Mouse (Mus musculus) forebrain, postnatal 0 days (tissue): Measurements from ENCODE around the gene Adamts4. TPM values are rescaled to one million over a fixed set of nuclear protein-coding genes. Genes with fewer than 3 reads are reported as not detected.
"Not testable (repeated sequence)": the region's sequence is repeated elsewhere in the genome, so short reads cannot be mapped to it uniquely, and the experiment has no call there.

Experiments
- ATAC-seq: fragments of 200-750 bp; cut with Nextera tagmentation; 2 replicates; pipeline ENCODE4 v1.8.0; 2017; ENCODE audit warnings: mild to moderate bottlenecking, moderate library complexity
- DNase-seq: peaks from one replicate; pipeline ENCODE4 v3.0.0-alpha.2; 2015
- H3K27ac ChIP-seq: fragments of 300-500 bp; sonication (generic); 2 replicates; pipeline ENCODE4 v1.5.1; 2014; ENCODE audit warnings: low read depth, mild to moderate bottlenecking, antibody characterized with exemption, low read length, moderate library complexity, mixed read lengths
- H3K27me3 ChIP-seq: fragments of 300-500 bp; sonication (generic); 2 replicates; pipeline ENCODE4 v1.6.1; 2014; ENCODE audit warnings: mild to moderate bottlenecking, low read length, mixed read lengths; ENCODE audit not compliant: insufficient read depth
- H3K36me3 ChIP-seq: fragments of 300-500 bp; sonication (generic); 2 replicates; pipeline ENCODE4 v1.6.1; 2014; ENCODE audit warnings: mild to moderate bottlenecking, moderate library complexity; ENCODE audit not compliant: insufficient read depth
- H3K4me1 ChIP-seq: fragments of 300-500 bp; sonication (generic); 2 replicates; pipeline ENCODE4 v1.6.1; 2014; ENCODE audit warnings: antibody characterized with exemption; ENCODE audit not compliant: insufficient read depth
- H3K4me2 ChIP-seq: fragments of 300-500 bp; sonication (generic); 2 replicates; pipeline ENCODE4 v1.6.1; 2014; ENCODE audit warnings: low read depth, mild to moderate bottlenecking, moderate library complexity
- H3K4me3 ChIP-seq: fragments of 300-500 bp; sonication (generic); 2 replicates; pipeline ENCODE4 v1.5.1; 2014; ENCODE audit warnings: low read depth, low read length, mixed read lengths
- H3K9ac ChIP-seq: fragments of 300-500 bp; sonication (generic); 2 replicates; pipeline ENCODE4 v1.6.1; 2014; ENCODE audit warnings: mild to moderate bottlenecking
- H3K9me3 ChIP-seq: fragments of 300-500 bp; sonication (generic); 2 replicates; pipeline ENCODE4 v1.6.1; 2016; ENCODE audit warnings: low read length
- CTCF ChIP-seq: sonication (generic); IDR thresholded peaks from 2 replicates; pipeline ENCODE4 v1.5.1; 2016; ENCODE audit warnings: antibody characterized with exemption, control low read depth, low read depth
- WGBS: fragments of 180-500 bp; shearing (Covaris S2); extraction: QIAGEN DNeasy Blood & Tissue Kit; methylation state at CpG from one replicate; pipeline ENCODE4 v1.1.7; 2014; 5-methylcytosine and 5-hydroxymethylcytosine counted together
- polyA plus RNA-seq: library from polyadenylated mRNA; unstranded; fragments of >200 nt; fragmentation: Nextera tagmentation; extraction: Ambion mirVana; gene quantifications from 2 replicates; pipeline ENCODE4 v1.2.1, GENCODE M21; 2015
- total RNA-seq: library from RNA; depleted of rRNA; stranded (reverse); fragments of >200 nt; gene quantifications from 2 replicates; pipeline ENCODE4 v1.2.3, GENCODE M21; 2014; rRNA removed

Gene Adamts4
- total and polyA plus RNA-seq, 2 experiments from 2014 or later: 5.6 to 5.9 TPM

DNA sequence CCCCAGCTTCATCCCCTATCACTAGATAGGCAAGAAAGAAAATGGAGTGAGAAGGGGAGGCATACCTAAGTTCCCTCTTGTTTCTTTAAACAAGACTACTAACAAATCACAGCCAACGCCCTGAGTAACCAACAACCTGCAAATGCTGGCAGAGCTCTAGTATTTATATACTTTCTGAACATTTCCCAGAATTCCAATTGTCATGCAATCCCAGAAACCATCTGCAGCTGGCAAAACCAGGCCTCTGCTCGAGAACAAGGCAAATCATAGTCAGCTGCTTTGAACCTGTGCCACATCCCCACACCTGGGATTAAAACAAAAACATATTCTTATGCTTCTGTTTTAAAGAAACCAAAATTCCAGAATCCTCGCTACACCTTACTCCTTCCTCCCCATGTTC lies 43.1 kb downstream of the Adamts4 start:
- H3K9ac ChIP-seq: peak overlapping the region; percentile 87; the same call in 1 of the 2 replicates
- peaks cover 6% of the 10 kb centered on the region; the same call in 1 of the 2 replicates for H3K27me3 ChIP-seq
- ATAC-seq: no peak
- H3K27ac ChIP-seq: peak overlapping the region; percentile 94; the same call in 1 of the 2 replicates
- peaks cover 13% of the 10 kb centered on the region for H3K36me3 ChIP-seq
- peak overlapping the region; percentile 53 for H3K4me2 ChIP-seq
- no peak for DNase-seq
- H3K9me3 ChIP-seq: no peaks in the 10 kb centered on the region
- no peak for TF ChIP-seq CTCF
- H3K4me1 ChIP-seq: peaks cover 8% of the 10 kb centered on the region
- peak overlapping the region; percentile 63; the same call in 1 of the 2 replicates for H3K4me3 ChIP-seq
- 79% methylated on average over 3 of the region's 3 CpGs for WGBS

DNA sequence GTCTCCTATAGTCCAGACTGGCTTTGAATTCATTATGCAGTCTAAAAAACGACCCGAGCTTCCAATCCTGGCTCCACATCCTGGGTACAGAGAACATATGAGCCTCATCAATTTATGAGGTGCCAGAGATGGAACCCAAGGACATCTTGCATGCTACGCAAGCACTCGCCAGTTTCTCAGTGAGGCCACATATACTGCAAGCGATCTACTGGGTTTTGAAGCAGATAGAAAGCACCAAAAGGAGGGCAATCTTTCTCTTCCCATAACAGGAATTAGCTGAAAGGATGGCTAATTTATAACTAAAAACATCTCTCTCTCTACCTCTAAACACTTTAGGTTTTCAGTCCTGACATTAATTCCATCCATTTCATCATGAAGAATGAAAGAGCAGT lies 43.7 kb downstream of the Adamts4 start:
- peaks cover 8% of the 10 kb centered on the region for H3K4me1 ChIP-seq
- H3K4me3 ChIP-seq: peak overlapping the region; percentile 63
- H3K27ac ChIP-seq: peak overlapping the region; percentile 94
- peak; percentile 30; the same call in 1 of the 2 replicates for ATAC-seq
- H3K9ac ChIP-seq: peak overlapping the region; percentile 87
- H3K27me3 ChIP-seq: peaks cover 6% of the 10 kb centered on the region; the same call in 1 of the 2 replicates
- no peak for DNase-seq
- WGBS: 34% methylated on average over 5 of the region's 5 CpGs
- peak overlapping the region; percentile 53 for H3K4me2 ChIP-seq
- TF ChIP-seq CTCF: no peak
- H3K9me3 ChIP-seq: no peaks in the 10 kb centered on the region
- peaks cover 8% of the 10 kb centered on the region for H3K36me3 ChIP-seq

DNA sequence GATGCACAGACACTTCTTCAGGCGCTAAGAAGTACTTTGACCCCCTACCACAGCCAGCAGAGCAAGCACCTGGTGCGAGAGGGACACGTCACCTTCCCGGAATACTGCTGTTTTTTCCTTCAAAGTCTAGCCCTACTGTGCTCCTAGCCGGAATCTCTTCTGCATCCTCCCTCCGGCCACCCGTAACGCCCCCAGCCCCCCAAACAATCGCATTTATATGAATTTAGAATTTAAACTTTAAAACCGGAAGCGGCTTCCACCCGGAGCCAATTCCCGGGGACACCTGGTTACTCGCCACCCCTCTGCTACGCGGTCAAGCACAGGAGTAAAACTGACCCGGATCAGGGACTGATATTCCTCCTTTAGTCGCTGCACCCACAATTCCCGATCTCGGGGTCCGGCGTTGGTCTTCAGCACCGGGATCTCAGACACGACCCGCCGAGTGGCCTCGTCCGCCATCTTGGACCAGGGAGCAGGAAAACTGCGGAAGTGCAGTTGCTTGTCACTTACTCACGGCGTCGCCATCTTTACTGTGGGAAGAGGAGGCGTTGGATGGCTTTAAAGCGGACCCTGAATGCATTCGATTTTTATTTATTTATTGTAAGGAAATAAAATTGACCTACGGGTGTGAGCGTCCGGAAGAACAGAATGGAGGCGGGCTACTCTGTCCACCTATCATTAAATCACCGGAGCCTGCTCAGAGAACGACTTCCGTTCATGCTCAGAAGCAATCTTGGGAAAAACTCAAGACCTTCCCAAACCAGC lies 44.3 kb downstream of the Adamts4 start, which contains the start of gene Ufc1:
Gene Ufc1 (minus strand): TSS at position 727 of the 765 bp plus-strand sequence.
- peaks cover 6% of the 10 kb centered on the region; the same call in 1 of the 2 replicates for H3K27me3 ChIP-seq
- peaks cover 8% of the 10 kb centered on the region for H3K4me1 ChIP-seq
- H3K4me2 ChIP-seq: peak within 1 kb of the TSS; percentile 53
- peaks cover 4% of the 10 kb centered on the region; the same call in 1 of the 2 replicates for H3K36me3 ChIP-seq
- TF ChIP-seq CTCF: peak; percentile 51
- DNase-seq: peak; percentile 93
- H3K4me3 ChIP-seq: peak within 1 kb of the TSS; percentile 63
- ATAC-seq: peak; percentile 89
- no peaks in the 10 kb centered on the region for H3K9me3 ChIP-seq
- 1% methylated on average over 42 of the region's 42 CpGs for WGBS
- H3K27ac ChIP-seq: peak within 1 kb of the TSS; percentile 94
- H3K9ac ChIP-seq: peak within 1 kb of the TSS; percentile 87

DNA sequence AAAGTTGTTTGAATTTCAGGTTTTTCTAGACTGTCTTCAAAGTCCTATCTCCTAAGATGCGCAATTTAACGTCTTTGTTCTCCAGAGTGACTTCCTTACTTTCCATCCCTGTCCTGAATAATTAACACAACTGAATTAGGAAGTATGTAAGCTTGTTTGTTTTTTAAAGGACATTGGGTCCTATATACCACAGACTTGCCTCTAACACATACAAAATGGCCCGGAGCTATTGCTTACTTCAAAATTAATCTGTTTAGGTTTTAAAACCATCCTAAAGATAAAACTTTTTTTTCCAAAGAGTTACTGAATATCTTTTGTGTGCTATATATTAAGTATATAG lies 44.8 kb downstream of the Adamts4 start:
- Histone ChIP-seq H3K27ac (peak overlapping the region; percentile 94), H3K4me2 (peak overlapping the region; percentile 43), H3K27me3 (peaks cover 6% of the 10 kb centered on the region; the same call in 1 of the 2 replicates), H3K4me3 (peak overlapping the region; percentile 63), H3K4me1 (peaks cover 8% of the 10 kb centered on the region), H3K9me3 (no peaks in the 10 kb centered on the region), H3K36me3 (peaks cover under 1% of the 10 kb centered on the region; the same call in 1 of the 2 replicates), H3K9ac (peak overlapping the region; percentile 87)
- no peak for DNase-seq
- 21% methylated on average over 3 of the region's 3 CpGs for WGBS
- no peak for TF ChIP-seq CTCF
- ATAC-seq: peak; percentile 11

DNA sequence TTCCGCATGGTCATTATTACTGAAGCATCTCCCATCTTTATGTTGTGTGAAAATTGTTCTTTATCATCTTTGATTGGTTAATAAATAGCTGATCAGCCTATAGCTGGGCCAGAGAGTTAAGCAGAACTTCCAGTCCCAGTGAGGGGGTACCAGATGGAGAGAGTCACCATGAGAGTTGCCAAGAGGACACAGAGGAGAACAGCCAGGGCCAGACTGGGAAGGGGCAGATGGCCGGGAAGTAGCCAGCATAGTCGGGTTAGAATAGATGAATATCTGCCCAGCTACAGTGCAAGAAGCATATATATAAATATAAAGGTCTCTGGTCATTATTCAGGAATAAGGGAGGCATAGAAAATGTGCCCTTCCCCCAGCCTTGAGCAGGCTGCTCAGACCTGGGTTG lies 48.0 kb downstream of the Adamts4 start:
- TF ChIP-seq CTCF: no peak
- WGBS: 64% methylated on average over 3 of the region's 3 CpGs

DNA sequence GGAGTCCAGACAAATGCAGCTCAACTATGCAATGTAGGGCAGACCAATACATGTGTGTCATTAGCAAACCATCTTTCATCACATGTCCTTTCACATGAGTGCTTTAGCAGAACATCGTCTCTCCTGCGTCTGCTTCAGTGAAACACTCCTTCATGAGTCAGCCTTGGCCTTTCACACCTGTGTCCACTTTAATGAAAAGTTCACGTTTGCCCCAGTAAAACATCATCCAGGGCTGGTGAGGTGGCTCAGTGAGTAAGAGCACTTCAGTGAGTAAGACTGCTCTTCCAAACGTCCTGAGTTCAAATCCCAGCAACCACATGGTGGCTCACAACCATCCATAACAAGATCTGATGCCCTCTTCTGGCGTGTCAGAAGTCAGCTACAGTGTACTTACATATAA lies 55.9 kb downstream of the Adamts4 start:
- H3K4me3 ChIP-seq, ATAC-seq, DNase-seq, H3K9me3 ChIP-seq, H3K9ac ChIP-seq, H3K27ac ChIP-seq, H3K4me1 ChIP-seq, H3K4me2 ChIP-seq, H3K36me3 ChIP-seq, H3K27me3 ChIP-seq: not testable (repeated sequence)
- 69% methylated on average over 5 of the region's 5 CpGs for WGBS

More for the DNA sequence above, 48.0 kb downstream of the Adamts4 start:
- Histone ChIP-seq H3K4me1 (peaks cover 7% of the 10 kb centered on the region), H3K27ac (no peak overlapping the region), H3K4me3 (no peak overlapping the region), H3K27me3 (peaks cover 6% of the 10 kb centered on the region; the same call in 1 of the 2 replicates), H3K4me2 (no peak overlapping the region), H3K9ac (no peak overlapping the region), H3K9me3 (no peaks in the 10 kb centered on the region), H3K36me3 (no peaks in the 10 kb centered on the region)
- DNase-seq: no peak
- ATAC-seq: no peak

DNA sequence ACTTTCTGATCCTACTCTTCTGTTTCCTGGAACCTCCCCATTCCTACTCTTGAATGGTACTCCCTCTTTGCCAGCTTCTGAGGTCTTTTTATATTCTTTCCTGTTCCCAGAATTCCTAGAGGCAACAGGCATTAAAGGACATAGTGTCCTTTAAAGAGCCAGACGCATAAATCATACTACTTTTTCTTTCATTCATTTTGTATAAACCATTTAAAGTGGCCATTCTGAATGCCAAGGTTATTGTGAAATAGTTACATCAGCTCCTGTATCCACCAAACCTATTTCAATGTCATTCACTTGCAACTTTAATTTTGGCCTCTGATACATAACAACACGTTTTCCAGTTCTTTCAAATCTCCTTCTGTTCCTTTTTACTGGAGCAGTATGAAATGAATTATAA lies 59.1 kb downstream of the Adamts4 start:
- no peak overlapping the region for H3K27ac ChIP-seq
- H3K9me3 ChIP-seq: no peaks in the 10 kb centered on the region
- no peaks in the 10 kb centered on the region for H3K4me1 ChIP-seq
- H3K9ac ChIP-seq: no peak overlapping the region
- no peak overlapping the region for H3K4me2 ChIP-seq
- no peak for TF ChIP-seq CTCF
- no peaks in the 10 kb centered on the region for H3K27me3 ChIP-seq
- H3K4me3 ChIP-seq: no peak overlapping the region
- no peak for DNase-seq
- no peaks in the 10 kb centered on the region for H3K36me3 ChIP-seq
- no peak for ATAC-seq
- 60% methylated on average over 2 of the region's 2 CpGs for WGBS

Other genes starting within 250 kb of the Adamts4 start
- 0.76 TPM in 1 of 2 replicates, not detected in the other for gene Fcgr4, start 231.5 kb upstream of the Adamts4 start, total RNA-seq
- 0.44 and 0.67 TPM in 2 replicates for gene Fcgr4, start 231.5 kb upstream of the Adamts4 start, polyA plus RNA-seq
- gene Fcgr3, start 185.5 kb upstream of the Adamts4 start, total RNA-seq: 13.5 and 14.9 TPM in 2 replicates
- gene Fcgr3, start 185.5 kb upstream of the Adamts4 start, polyA plus RNA-seq: 13.9 and 14.6 TPM in 2 replicates
- 1.7 and 2.4 TPM in 2 replicates for gene Cfap126, start 136.5 kb upstream of the Adamts4 start, total RNA-seq
- gene Cfap126, start 136.5 kb upstream of the Adamts4 start, polyA plus RNA-seq: 11.7 and 13.7 TPM in 2 replicates
- gene Sdhc, start 99.8 kb upstream of the Adamts4 start, total RNA-seq: 195 and 197 TPM in 2 replicates
- gene Sdhc, start 99.8 kb upstream of the Adamts4 start, polyA plus RNA-seq: 285 and 302 TPM in 2 replicates
- 0.38 TPM in 1 of 2 replicates, not detected in the other for gene Mpz, start 99.7 kb upstream of the Adamts4 start, total RNA-seq
- 0.30 and 0.67 TPM in 2 replicates for gene Mpz, start 99.7 kb upstream of the Adamts4 start, polyA plus RNA-seq
- gene Pcp4l1, start 54.2 kb upstream of the Adamts4 start, total RNA-seq: 12.3 and 16.2 TPM in 2 replicates
- 31.4 and 33.4 TPM in 2 replicates for gene Pcp4l1, start 54.2 kb upstream of the Adamts4 start, polyA plus RNA-seq
- not detected in 2 replicates for gene Nr1i3, start 36.5 kb upstream of the Adamts4 start, total RNA-seq
- 0.16 and 0.19 TPM in 2 replicates for gene Nr1i3, start 36.5 kb upstream of the Adamts4 start, polyA plus RNA-seq
- gene Tomm40l, start 27.9 kb upstream of the Adamts4 start, total RNA-seq: 46.5 and 62.7 TPM in 2 replicates
- gene Tomm40l, start 27.9 kb upstream of the Adamts4 start, polyA plus RNA-seq: 39.8 and 41.7 TPM in 2 replicates
- gene Apoa2, start 25.4 kb upstream of the Adamts4 start, total RNA-seq: 0.92 and 2.0 TPM in 2 replicates
- gene Apoa2, start 25.4 kb upstream of the Adamts4 start, polyA plus RNA-seq: 2.7 and 4.0 TPM in 2 replicates
- 7.6 and 11.2 TPM in 2 replicates for gene Fcer1g, start 16.1 kb upstream of the Adamts4 start, total RNA-seq
- 33.2 and 37.9 TPM in 2 replicates for gene Fcer1g, start 16.1 kb upstream of the Adamts4 start, polyA plus RNA-seq
- 203 and 270 TPM in 2 replicates for gene Ndufs2, start 967 bp downstream of the Adamts4 start, total RNA-seq
- gene Ndufs2, start 967 bp downstream of the Adamts4 start, polyA plus RNA-seq: 219 and 243 TPM in 2 replicates
- gene B4galt3, start 19.9 kb downstream of the Adamts4 start, total RNA-seq: 75.1 and 99.3 TPM in 2 replicates
- gene B4galt3, start 19.9 kb downstream of the Adamts4 start, polyA plus RNA-seq: 104 and 115 TPM in 2 replicates
- 26.6 and 30.6 TPM in 2 replicates for gene Ppox, start 30.8 kb downstream of the Adamts4 start, total RNA-seq
- 21.1 and 23.3 TPM in 2 replicates for gene Ppox, start 30.8 kb downstream of the Adamts4 start, polyA plus RNA-seq
- gene Usp21, start 37.6 kb downstream of the Adamts4 start, total RNA-seq: 56.8 and 66.5 TPM in 2 replicates
- 66.4 and 80.4 TPM in 2 replicates for gene Usp21, start 37.6 kb downstream of the Adamts4 start, polyA plus RNA-seq
- 96.6 and 123 TPM in 2 replicates for gene Ufc1, start 44.6 kb downstream of the Adamts4 start, total RNA-seq
- gene Ufc1, start 44.6 kb downstream of the Adamts4 start, polyA plus RNA-seq: 133 and 150 TPM in 2 replicates
- gene Dedd, start 78.7 kb downstream of the Adamts4 start, total RNA-seq: 22.5 and 31.1 TPM in 2 replicates
- 42.2 and 44.6 TPM in 2 replicates for gene Dedd, start 78.7 kb downstream of the Adamts4 start, polyA plus RNA-seq
- 44.9 and 47.6 TPM in 2 replicates for gene Nit1, start 95.2 kb downstream of the Adamts4 start, total RNA-seq
- gene Nit1, start 95.2 kb downstream of the Adamts4 start, polyA plus RNA-seq: 42.1 and 48.1 TPM in 2 replicates
- 18.2 and 27.0 TPM in 2 replicates for gene Pfdn2, start 95.2 kb downstream of the Adamts4 start, total RNA-seq
- gene Pfdn2, start 95.2 kb downstream of the Adamts4 start, polyA plus RNA-seq: 143 and 146 TPM in 2 replicates
- 4.3 and 5.0 TPM in 2 replicates for gene Klhdc9, start 110.4 kb downstream of the Adamts4 start, total RNA-seq
- 5.1 and 6.9 TPM in 2 replicates for gene Klhdc9, start 110.4 kb downstream of the Adamts4 start, polyA plus RNA-seq
- 1.0 and 2.0 TPM in 2 replicates for gene Nectin4, start 119.7 kb downstream of the Adamts4 start, total RNA-seq
- gene Nectin4, start 119.7 kb downstream of the Adamts4 start, polyA plus RNA-seq: 1.3 and 1.8 TPM in 2 replicates
- 0.69 and 0.81 TPM in 2 replicates for gene Arhgap30, start 138.5 kb downstream of the Adamts4 start, total RNA-seq
- gene Arhgap30, start 138.5 kb downstream of the Adamts4 start, polyA plus RNA-seq: 0.53 and 0.65 TPM in 2 replicates
- 168 and 183 TPM in 2 replicates for gene Usf1, start 160.9 kb downstream of the Adamts4 start, total RNA-seq
- 198 and 200 TPM in 2 replicates for gene Usf1, start 160.9 kb downstream of the Adamts4 start, polyA plus RNA-seq
- 1.3 and 2.0 TPM in 2 replicates for gene Tstd1, start 168.5 kb downstream of the Adamts4 start, total RNA-seq
- gene Tstd1, start 168.5 kb downstream of the Adamts4 start, polyA plus RNA-seq: 1.9 and 3.1 TPM in 2 replicates
- 3.6 and 6.2 TPM in 2 replicates for gene F11r, start 187.1 kb downstream of the Adamts4 start, total RNA-seq
- 4.6 and 7.8 TPM in 2 replicates for gene F11r, start 187.1 kb downstream of the Adamts4 start, polyA plus RNA-seq